Mouse (Mus musculus) intestine, embryonic 14.5 days (tissue): ENCODE measurements around the gene Cyp27b1. TPM values are rescaled to one million over a fixed set of nuclear protein-coding genes. Genes with fewer than 3 reads are reported as not detected.

Experiments
- ATAC-seq: fragments of 200-750 bp; cut with Nextera tagmentation; replicated peaks from 2 replicates; pipeline ENCODE4 v1.8.0; 2017; ENCODE audit warnings: low read depth, moderate number of reproducible peaks, moderate TSS enrichment, moderate library complexity; ENCODE audit not compliant: low FRiP score, low TSS enrichment
- DNase-seq: peaks from one replicate; pipeline ENCODE4 v3.0.0-alpha.2; 2018; ENCODE audit warnings: low spot score
- H3K27ac ChIP-seq: fragments of 300-500 bp; sonication (generic); 2 replicates; pipeline ENCODE4 v1.5.1; 2014; ENCODE audit warnings: low read depth, mild to moderate bottlenecking, control low read depth
- H3K27me3 ChIP-seq: fragments of 300-500 bp; sonication (generic); replicated peaks from 2 replicates; pipeline ENCODE4 v1.6.1; 2014; ENCODE audit warnings: low read length, control low read depth; ENCODE audit not compliant: control insufficient read depth, insufficient read depth
- H3K36me3 ChIP-seq: fragments of 300-500 bp; sonication (generic); 2 replicates; pipeline ENCODE4 v1.6.1; 2014; ENCODE audit warnings: low read length, control low read depth; ENCODE audit not compliant: control insufficient read depth, insufficient read depth
- H3K4me1 ChIP-seq: fragments of 300-500 bp; sonication (generic); replicated peaks from 2 replicates; pipeline ENCODE4 v1.6.1; 2014; ENCODE audit warnings: low read length, control low read depth, mixed read lengths; ENCODE audit not compliant: control insufficient read depth, insufficient read depth
- H3K4me2 ChIP-seq: fragments of 300-500 bp; sonication (generic); 2 replicates; pipeline ENCODE4 v1.6.1; 2014; ENCODE audit warnings: low read length
- H3K4me3 ChIP-seq: fragments of 300-500 bp; sonication (generic); 2 replicates; pipeline ENCODE4 v1.5.1; 2014; ENCODE audit warnings: low read depth, low read length, control low read depth, mixed read lengths
- H3K9ac ChIP-seq: fragments of 300-500 bp; sonication (generic); 2 replicates; pipeline ENCODE4 v1.6.1; 2014; ENCODE audit warnings: mild to moderate bottlenecking, low read length
- H3K9me3 ChIP-seq: fragments of 300-500 bp; sonication (generic); 2 replicates; pipeline ENCODE4 v1.6.1; 2016; ENCODE audit warnings: low read length, control low read depth; ENCODE audit not compliant: control insufficient read depth
- WGBS: fragments of 180-500 bp; shearing (Covaris S2); extraction: QIAGEN DNeasy Blood & Tissue Kit; methylation state at CpG from one replicate; pipeline ENCODE4 v1.1.7; 2014; 5-methylcytosine and 5-hydroxymethylcytosine counted together
- polyA plus RNA-seq: library from polyadenylated mRNA; unstranded; fragments of >200 nt; fragmentation: Nextera tagmentation; extraction: Ambion mirVana; gene quantifications from 2 replicates; pipeline ENCODE4 v1.2.1, GENCODE M21; 2014

The Cyp27b1 gene
- polyA plus RNA-seq, 1 experiment from 2014 or later = 0.15 TPM

DNA sequence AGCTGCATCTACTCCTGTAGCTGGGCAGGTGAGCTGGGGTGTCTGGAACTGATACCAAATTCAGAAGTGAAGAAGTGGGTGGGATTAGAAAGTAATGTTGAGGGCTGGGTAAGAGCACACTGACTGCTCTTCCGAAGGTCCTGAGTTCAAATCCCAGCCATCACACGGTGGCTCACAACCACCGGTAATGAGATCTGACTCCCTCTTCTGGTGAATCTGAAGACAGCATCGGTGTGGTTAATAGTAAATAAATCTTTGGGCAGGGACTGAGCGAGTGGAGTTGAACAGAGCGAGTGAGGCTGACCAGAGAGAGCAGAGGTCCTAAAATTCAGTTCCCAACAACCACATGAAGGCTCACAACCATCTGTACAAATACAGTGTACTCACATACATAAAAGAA is 37.6 kb downstream of the Cyp27b1 start:
- Histone ChIP-seq H3K27ac (no peak overlapping the region), H3K4me1 (peaks cover 15% of the 10 kb centered on the region), H3K36me3 (no peaks in the 10 kb centered on the region), H3K4me3 (no peak overlapping the region), H3K4me2 (no peak overlapping the region), H3K27me3 (peaks cover 70% of the 10 kb centered on the region), H3K9me3 (no peaks in the 10 kb centered on the region), H3K9ac (no peak overlapping the region)
- DNase-seq (no peak), ATAC-seq (no peak)
- WGBS = 70% methylated on average over 6 of the region's 6 CpGs

DNA sequence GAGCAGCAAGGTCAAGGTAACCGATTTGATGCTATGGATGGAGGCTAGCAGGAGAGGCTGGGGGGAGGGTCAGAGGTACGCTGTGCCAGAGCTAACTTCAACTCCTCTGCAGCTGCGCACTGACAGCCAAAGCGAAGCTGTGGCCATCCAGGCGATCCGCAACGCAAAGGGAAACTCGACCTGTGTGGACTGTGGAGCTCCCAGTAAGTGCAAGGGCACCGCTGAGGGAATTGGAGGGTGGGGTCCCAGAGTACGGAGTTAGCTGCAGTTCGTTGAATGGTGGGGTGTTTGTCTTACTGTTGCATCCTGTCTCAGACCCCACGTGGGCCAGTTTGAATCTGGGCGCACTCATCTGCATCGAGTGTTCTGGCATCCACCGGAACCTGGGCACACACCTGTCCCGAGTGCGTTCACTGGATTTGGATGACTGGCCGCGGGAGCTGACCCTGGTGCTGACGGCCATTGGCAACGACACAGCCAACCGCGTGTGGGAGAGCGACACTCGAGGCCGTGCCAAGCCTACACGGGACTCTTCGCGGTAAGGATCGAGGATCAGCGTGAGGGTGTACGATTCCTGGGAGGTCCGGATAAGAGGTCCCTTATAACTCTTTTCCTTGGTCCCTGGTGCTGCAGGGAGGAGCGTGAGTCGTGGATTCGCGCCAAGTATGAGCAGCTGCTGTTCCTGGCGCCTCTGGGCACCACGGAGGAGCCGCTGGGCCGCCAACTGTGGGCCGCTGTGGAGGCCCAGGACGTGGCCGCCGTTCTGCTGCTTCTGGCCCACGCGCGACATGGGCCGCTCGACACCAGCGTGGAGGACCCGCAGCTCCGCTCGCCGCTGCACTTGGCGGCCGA is 42.7 kb downstream of the Cyp27b1 start:
- no peak overlapping the region for H3K9ac ChIP-seq
- H3K4me1 ChIP-seq = no peaks in the 10 kb centered on the region
- no peak overlapping the region for H3K4me3 ChIP-seq
- no peaks in the 10 kb centered on the region for H3K9me3 ChIP-seq
- H3K27me3 ChIP-seq = peaks cover 65% of the 10 kb centered on the region
- no peak overlapping the region for H3K27ac ChIP-seq
- peaks cover 2% of the 10 kb centered on the region; the same call in 1 of the 2 replicates for H3K36me3 ChIP-seq
- H3K4me2 ChIP-seq = peak overlapping the region; percentile 20
- DNase-seq = peak; percentile 78
- 9% methylated on average over 57 of the region's 57 CpGs for WGBS
- ATAC-seq = no peak

DNA sequence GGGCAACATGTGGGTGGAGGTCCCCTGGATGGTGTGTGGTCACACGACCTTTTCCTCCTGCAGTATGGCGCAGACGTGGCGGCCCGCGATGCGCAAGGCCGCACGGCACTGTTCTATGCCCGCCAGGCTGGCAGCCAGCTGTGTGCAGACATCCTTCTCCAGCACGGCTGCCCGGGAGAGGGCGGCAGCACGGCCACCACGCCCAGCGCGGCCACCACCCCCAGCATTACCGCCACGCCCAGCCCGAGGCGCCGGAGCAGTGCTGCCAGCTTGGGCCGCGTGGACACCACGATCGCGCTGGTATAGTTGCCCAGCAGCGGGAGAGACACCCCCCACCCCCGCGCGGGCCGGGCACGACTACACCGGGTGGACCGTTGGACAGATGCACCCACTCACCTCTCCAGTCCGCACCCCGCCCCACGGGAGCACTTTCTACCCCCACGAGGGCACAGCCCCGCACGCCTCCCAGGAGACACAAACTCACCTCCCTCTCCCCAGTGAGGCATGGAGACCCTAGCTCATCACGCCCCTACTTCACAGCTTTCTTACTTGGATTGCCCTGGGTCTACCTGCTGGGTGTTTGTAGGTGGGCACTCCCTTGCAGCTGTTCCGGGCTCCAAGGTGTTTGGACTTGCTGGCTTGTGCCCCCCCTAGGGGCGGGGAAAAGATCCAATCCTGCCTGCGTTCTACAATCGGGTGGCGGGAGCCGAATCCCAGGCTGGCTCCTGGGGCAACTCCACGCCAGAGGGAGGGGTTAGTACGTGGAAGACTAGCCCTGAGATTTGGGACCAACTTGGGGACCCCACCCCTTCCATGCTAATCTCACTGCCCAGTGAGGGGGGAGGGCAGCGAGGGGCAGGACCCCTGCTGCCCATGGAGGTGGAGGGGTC is 43.7 kb downstream of the Cyp27b1 start:
- Histone ChIP-seq H3K27me3 (peaks cover 61% of the 10 kb centered on the region), H3K27ac (no peak overlapping the region), H3K36me3 (peaks cover 12% of the 10 kb centered on the region), H3K4me2 (peak overlapping the region; percentile 20), H3K9ac (no peak overlapping the region), H3K4me3 (no peak overlapping the region), H3K4me1 (no peaks in the 10 kb centered on the region), H3K9me3 (no peaks in the 10 kb centered on the region)
- WGBS = 8% methylated on average over 51 of the region's 51 CpGs
- DNase-seq (no peak), ATAC-seq (0 out of 2 replicates have a peak, but pooled peaks have one; percentile 14)

DNA sequence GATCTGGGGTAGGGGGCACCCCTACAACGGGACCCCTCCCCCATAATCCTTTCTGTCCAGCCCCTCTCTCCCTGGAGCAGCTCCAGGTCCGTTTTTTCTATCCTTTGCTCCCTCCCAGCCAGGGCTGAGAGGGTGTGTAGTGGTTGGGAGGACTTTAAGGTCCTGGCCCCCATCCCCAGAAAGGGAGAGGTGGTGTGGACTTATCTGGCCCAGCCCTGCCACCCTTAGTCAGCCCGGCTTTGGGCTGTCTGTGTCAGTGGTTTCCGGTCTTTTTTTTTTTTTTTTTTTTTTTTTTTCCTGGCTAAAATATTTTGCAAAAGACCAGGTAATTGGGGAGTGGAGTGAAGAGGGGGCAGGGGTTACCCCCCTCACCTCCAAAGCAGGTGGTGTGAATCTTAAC is 44.7 kb downstream of the Cyp27b1 start:
- Histone ChIP-seq H3K36me3 (peaks cover 18% of the 10 kb centered on the region), H3K27me3 (peaks cover 54% of the 10 kb centered on the region), H3K4me2 (no peak overlapping the region), H3K4me1 (no peaks in the 10 kb centered on the region), H3K27ac (no peak overlapping the region), H3K9ac (no peak overlapping the region), H3K9me3 (no peaks in the 10 kb centered on the region), H3K4me3 (no peak overlapping the region)
- 56% methylated on average over 4 of the region's 4 CpGs for WGBS
- no peak for ATAC-seq
- DNase-seq = no peak

DNA sequence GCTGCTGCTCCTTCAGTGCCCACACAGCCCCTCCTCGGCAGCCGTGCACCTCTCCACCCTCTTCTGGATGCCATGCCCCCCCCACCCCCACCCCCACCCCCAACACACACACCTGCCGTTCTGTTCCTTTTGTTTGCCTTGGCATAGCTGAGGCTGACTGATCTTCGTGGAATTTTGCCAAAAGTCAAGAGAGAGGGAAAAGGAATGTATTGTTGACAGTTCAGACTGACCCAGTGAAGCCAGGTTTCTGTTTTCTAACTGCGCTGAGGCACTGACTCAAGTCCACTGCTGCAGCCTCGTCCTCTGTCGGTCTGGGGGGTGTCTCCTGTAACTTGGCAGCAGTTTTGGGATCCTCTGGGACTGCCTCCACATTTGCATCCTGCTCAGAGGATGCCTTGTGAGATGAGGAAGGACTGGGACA is 46.3 kb downstream of the Cyp27b1 start:
- 31% methylated on average over 7 of the region's 7 CpGs for WGBS
- no peaks in the 10 kb centered on the region for H3K4me1 ChIP-seq
- H3K4me2 ChIP-seq = no peak overlapping the region
- peaks cover 35% of the 10 kb centered on the region for H3K36me3 ChIP-seq
- no peaks in the 10 kb centered on the region for H3K9me3 ChIP-seq
- no peak overlapping the region for H3K9ac ChIP-seq
- peaks cover 42% of the 10 kb centered on the region for H3K27me3 ChIP-seq
- no peak overlapping the region for H3K4me3 ChIP-seq
- no peak overlapping the region for H3K27ac ChIP-seq
- no peak for ATAC-seq
- DNase-seq = no peak

DNA sequence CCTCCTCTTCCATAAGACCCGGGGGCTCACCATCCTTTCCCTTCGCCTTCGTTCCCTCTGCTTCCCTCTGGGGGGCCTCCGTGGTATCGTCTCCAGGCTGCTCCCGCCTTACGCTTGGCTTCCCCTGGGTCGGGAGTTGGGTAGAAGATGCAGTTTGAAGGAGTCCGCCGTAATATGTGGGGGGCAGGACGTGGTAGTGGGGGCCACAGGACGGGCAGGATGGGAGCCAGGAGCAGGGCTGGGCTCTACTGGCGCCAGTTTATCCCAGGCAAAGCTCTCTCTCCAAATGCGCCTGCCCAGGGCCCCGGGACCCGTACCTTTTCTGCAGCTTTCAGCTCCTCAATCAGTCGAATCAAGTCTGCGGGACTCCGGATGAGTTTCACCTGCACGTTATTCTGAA is 50.5 kb downstream of the Cyp27b1 start:
- Histone ChIP-seq H3K27me3 (peaks cover under 1% of the 10 kb centered on the region; the same call in 1 of the 2 replicates), H3K4me2 (no peak overlapping the region), H3K9me3 (no peaks in the 10 kb centered on the region), H3K9ac (no peak overlapping the region), H3K36me3 (peaks cover 36% of the 10 kb centered on the region), H3K4me1 (no peaks in the 10 kb centered on the region), H3K4me3 (no peak overlapping the region), H3K27ac (no peak overlapping the region)
- DNase-seq (no peak), ATAC-seq (no peak)
- 79% methylated on average over 20 of the region's 20 CpGs for WGBS

DNA sequence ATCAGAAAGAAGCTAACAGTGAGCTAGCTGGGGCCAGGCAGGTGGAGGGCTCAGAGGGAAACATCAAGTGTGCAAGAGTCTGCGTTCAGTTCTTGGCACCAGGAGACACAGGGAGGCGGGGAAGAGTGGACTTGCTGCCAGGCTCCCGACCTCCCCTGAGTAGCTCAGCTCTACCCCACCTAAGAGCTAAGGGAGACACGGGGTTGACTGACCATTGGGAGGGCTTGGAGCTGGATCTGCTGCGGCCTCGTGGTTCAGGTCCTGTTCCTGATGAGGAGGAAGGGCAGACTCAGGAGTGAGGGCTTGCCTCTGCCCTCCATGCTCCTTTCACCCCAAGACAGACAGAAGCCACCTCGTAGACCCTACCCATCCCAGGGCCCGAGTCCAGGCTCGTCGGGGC is 51.1 kb downstream of the Cyp27b1 start:
- no peaks in the 10 kb centered on the region for H3K27me3 ChIP-seq
- no peak overlapping the region for H3K4me2 ChIP-seq
- no peak overlapping the region for H3K4me3 ChIP-seq
- WGBS = 87% methylated on average over 10 of the region's 10 CpGs
- ATAC-seq (no peak), DNase-seq (no peak)
- H3K9me3 ChIP-seq = no peaks in the 10 kb centered on the region
- peaks cover 36% of the 10 kb centered on the region for H3K36me3 ChIP-seq
- no peak overlapping the region for H3K27ac ChIP-seq
- H3K4me1 ChIP-seq = no peaks in the 10 kb centered on the region
- H3K9ac ChIP-seq = no peak overlapping the region

DNA sequence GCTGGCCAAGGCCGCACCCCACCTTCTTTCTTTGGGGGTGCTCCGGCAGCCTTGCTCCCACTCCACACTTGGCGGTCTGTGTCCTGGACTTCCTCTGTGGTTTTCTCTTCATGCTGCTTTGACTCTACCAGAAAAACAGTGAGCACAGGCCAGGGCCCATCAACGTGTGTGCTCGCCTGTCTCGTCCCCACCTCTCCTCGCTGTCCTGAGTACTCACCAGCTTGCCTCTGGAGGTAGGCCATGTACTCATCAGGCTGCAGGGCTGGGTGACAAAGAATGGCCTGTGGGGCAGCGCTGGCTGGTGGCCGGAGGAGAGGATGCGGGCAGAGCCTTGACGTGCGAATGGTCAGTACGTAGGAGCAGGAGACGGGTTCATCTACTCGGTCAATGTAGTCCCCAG is 51.8 kb downstream of the Cyp27b1 start:
- ATAC-seq (0 out of 2 replicates have a peak, but pooled peaks have one; percentile 22), DNase-seq (no peak)
- H3K4me2 ChIP-seq = no peak overlapping the region
- no peaks in the 10 kb centered on the region for H3K27me3 ChIP-seq
- no peaks in the 10 kb centered on the region for H3K9me3 ChIP-seq
- H3K4me1 ChIP-seq = no peaks in the 10 kb centered on the region
- H3K9ac ChIP-seq = no peak overlapping the region
- peaks cover 36% of the 10 kb centered on the region for H3K36me3 ChIP-seq
- no peak overlapping the region for H3K27ac ChIP-seq
- WGBS = 91% methylated on average over 15 of the region's 15 CpGs
- no peak overlapping the region for H3K4me3 ChIP-seq
